Mouse (Mus musculus): Measurements from ENCODE around the gene Pcp4l1.

DNA sequence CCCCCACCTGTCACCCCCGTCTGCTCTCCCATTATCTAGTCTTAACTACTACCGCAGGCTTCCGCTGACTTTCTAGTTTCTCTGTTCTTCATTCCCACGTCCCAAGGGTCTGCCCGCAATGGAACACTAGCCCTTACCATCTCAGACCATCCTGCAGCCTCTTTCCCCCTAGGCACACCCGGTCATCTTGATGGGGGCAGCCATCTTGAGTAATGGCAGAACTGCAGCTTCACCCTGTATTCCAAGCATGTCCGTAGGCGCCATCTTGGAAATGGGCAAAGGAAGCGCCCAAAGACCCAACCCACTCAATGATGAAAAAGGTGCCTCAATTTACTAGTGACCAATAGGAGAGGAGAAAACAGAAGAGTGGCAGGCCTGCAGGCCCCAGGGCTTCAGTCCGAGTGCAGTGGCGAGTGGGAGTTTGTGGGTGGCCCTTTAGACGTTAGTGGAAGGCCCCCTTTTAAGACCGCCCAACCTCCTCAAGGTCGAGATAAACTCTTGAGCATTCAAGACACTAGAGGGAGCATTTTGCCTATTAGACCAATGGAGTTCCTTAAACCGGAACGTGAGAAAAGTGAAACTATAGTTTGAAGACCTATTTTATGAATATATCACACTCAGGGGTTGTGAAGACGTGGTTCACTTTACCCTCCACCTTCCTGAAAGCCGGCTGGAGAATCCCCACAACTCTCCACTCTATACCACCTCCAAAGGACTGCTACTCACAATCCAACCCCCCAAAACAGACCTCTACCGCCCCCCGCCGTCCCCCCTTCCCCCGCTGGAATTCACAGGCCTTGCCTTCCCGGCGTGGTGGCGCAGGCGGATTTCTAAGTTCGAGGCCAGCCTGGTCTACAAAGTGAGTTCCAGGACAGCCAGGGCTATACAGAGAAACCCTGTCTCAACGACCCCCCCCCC lies 26.4 kb upstream of the Pcp4l1 start, which contains the start of gene Tomm40l:
- TF ChIP-seq MEF2A (IDR thresholded peaks at IDR 0.05; ENCODE audit: extremely low read depth, insufficient replicate concordance, low read depth, low read length, poor library complexity, severe bottlenecking) (no peak), CTCF (IDR thresholded peaks at IDR 0.05 in 2 of 3, conservative IDR thresholded peaks at IDR 0.05 in 1 of 3; ENCODE audit: control insufficient read depth in 1 of 3, insufficient read depth in 1 of 3, low read depth in 2 of 3, low read length in 3 of 3, poor library complexity in 1 of 3, severe bottlenecking in 1 of 3) (peak; percentile 27 to 72 (median 34); a peak in 5 of 6 replicates), TCF12 (IDR thresholded peaks at IDR 0.05; ENCODE audit: low read depth, low read length) (peak; percentile 81), GATA1 (IDR thresholded peaks at IDR 0.05; ENCODE audit: low read depth, low read length) (peak; percentile 46), USF1 (IDR thresholded peaks at IDR 0.05; ENCODE audit: low read depth, low read length) (0 out of 2 replicates have a peak, but pooled peaks have one; percentile 11), TBP (IDR thresholded peaks at IDR 0.05; ENCODE audit: low read depth, low read length) (peak; percentile 72), CHD1 (IDR thresholded peaks at IDR 0.05; ENCODE audit: low read depth, low read length) (peak; percentile 94), MXI1 (IDR thresholded peaks at IDR 0.05; ENCODE audit: low read depth, low read length) (peak; percentile 93), KAT2A (conservative IDR thresholded peaks at IDR 0.05; ENCODE audit: low read depth, low read length) (peak; percentile 83), TAL1 (IDR thresholded peaks at IDR 0.05; ENCODE audit: low read length) (no peak), ZC3H11A (IDR thresholded peaks at IDR 0.05; ENCODE audit: low read depth, low read length) (peak; percentile 31; the same call in 1 of the 2 replicates), POLR2A (IDR thresholded peaks at IDR 0.05; ENCODE audit: control insufficient read depth in 1 of 2, insufficient read depth in 1 of 2, low read depth in 1 of 2, low read length in 2 of 2, poor library complexity in 1 of 2) (peak; percentile 75 to 80)

Data from MEL (cell line).